Mouse (Mus musculus) midbrain, embryonic 12.5 days (tissue): ENCODE results near the gene Mrps6. TPM values are rescaled to one million over a fixed set of nuclear protein-coding genes. Genes with fewer than 3 reads are reported as not detected.

Experiments used
- ATAC-seq: fragments of 200-750 bp; cut with Nextera tagmentation; 2 replicates; pipeline ENCODE4 v1.8.0; 2017; ENCODE audit warnings: low read depth, moderate TSS enrichment, moderate library complexity; ENCODE audit not compliant: low FRiP score
- H3K27ac ChIP-seq: fragments of 300-500 bp; sonication (generic); replicated peaks from 2 replicates; pipeline ENCODE4 v1.5.1; 2016; ENCODE audit warnings: mild to moderate bottlenecking
- H3K27me3 ChIP-seq: fragments of 300-500 bp; sonication (generic); 2 replicates; pipeline ENCODE4 v1.6.1; 2016; ENCODE audit warnings: mild to moderate bottlenecking
- H3K36me3 ChIP-seq: fragments of 300-500 bp; sonication (generic); 2 replicates; pipeline ENCODE4 v1.6.1; 2016
- H3K4me1 ChIP-seq: fragments of 300-500 bp; sonication (generic); 2 replicates; pipeline ENCODE4 v1.6.1; 2016
- H3K4me2 ChIP-seq: fragments of 300-500 bp; sonication (generic); replicated peaks from 2 replicates; pipeline ENCODE4 v1.6.1; 2016; ENCODE audit warnings: mild to moderate bottlenecking, moderate library complexity
- H3K4me3 ChIP-seq: fragments of 300-500 bp; sonication (generic); 2 replicates; pipeline ENCODE4 v1.5.1; 2016; ENCODE audit warnings: mild to moderate bottlenecking
- H3K9ac ChIP-seq: fragments of 300-500 bp; sonication (generic); replicated peaks from 2 replicates; pipeline ENCODE4 v1.6.1; 2016; ENCODE audit warnings: mild to moderate bottlenecking, moderate library complexity
- H3K9me3 ChIP-seq: fragments of 300-500 bp; sonication (generic); 2 replicates; pipeline ENCODE4 v1.6.1; 2016; ENCODE audit warnings: mild to moderate bottlenecking
- WGBS: fragments of 180-500 bp; shearing (Covaris S2); methylation state at CpG from one replicate; pipeline ENCODE4 v1.1.7; 2016; 5-methylcytosine and 5-hydroxymethylcytosine counted together
- polyA plus RNA-seq: library from polyadenylated mRNA; unstranded; fragments of >200 nt; fragmentation: Nextera tagmentation; extraction: Ambion mirVana; gene quantifications from 2 replicates; pipeline ENCODE4 v1.2.1, GENCODE M21; 2016

The Mrps6 gene
- polyA plus RNA-seq, 1 experiment from 2014 or later = 109 TPM

- Histone ChIP-seq H3K4me1 (peaks cover under 1% of the 10 kb centered on the region; the same call in 1 of the 2 replicates), H3K9ac (no peak overlapping the region), H3K27me3 (no peaks in the 10 kb centered on the region), H3K36me3 (no peaks in the 10 kb centered on the region), H3K9me3 (no peaks in the 10 kb centered on the region), H3K4me3 (no peak overlapping the region), H3K4me2 (no peak overlapping the region), H3K27ac (no peak overlapping the region)
- 88% methylated on average over 11 of the region's 11 CpGs for WGBS
- no peak for ATAC-seq
Measured at GRCm38 (mm10) chr16:92134148-92134764, 76.2 kb downstream of the Mrps6 start.

DNA sequence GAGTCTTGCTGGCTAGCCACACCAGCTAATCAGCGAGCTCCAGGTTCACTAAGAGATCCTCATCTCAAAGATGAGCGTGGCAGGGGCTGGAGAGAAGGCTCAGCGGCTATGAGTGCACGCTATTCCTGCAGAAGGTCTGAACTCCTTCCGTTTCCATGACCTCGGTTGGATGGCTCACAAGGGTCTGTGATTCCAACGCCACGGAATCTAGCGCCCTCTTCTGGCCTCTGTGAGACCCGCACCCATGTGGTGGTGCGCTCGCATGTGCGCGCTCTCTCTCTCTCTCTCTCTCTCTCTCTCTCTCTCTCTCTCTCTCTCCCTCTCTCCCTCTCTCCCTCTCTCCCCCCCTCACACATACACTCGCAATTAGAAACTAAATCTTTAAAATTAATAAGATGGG is 78.2 kb downstream of the Mrps6 start:
- WGBS = 94% methylated on average over 15 of the region's 15 CpGs
- H3K4me1 ChIP-seq = peaks cover 17% of the 10 kb centered on the region

DNA sequence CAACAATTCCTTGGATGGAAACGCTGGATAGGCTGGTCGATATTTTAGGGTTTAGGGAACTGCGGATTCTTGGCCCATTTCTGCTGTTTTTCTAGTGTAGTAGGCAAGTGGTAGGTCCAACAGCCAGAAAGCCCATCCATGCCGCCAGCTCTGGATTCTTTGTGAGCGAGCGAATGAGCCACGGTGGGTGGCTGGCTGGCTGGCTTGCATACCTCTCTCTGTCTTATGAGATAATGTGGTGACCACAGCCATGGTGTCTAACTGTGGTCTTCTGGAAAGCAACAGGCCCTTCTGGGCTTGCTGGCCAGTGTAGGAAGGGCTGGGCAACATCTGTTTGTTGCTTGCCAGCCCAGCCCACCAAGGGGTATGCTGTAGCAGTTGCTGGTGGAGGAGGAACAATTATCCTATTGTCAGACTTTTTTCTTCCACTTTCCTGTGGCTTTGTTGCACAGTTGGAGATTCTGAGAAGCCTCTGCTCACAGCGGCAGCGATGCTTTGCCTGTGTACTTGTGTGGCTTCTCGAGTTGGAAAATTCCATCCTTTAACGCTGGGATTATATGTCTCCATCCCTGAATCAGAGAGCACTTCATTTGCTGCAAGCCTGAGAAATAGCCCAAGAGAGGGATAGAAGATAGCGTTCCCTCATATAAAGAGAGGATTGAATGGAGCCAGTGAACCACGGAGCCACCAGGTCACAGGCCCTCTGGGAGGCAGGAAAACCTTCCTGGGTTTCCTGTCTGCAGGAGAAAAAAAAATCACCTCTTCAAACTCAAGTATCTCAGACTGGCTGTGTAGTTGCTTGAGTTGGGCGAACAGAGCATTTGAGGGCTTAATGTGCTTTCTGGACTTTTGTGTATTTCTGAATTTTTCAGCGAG is 81.6 kb downstream of the Mrps6 start:
- no peaks in the 10 kb centered on the region for H3K27me3 ChIP-seq
- H3K4me3 ChIP-seq = no peak overlapping the region
- no peaks in the 10 kb centered on the region for H3K9me3 ChIP-seq
- 0 out of 2 replicates have a peak overlapping the region, but pooled peaks have one; percentile 4 for H3K9ac ChIP-seq
- H3K4me1 ChIP-seq = peaks cover 30% of the 10 kb centered on the region
- H3K4me2 ChIP-seq = peak overlapping the region; percentile 19
- peak overlapping the region; percentile 46 for H3K27ac ChIP-seq
- 23% methylated on average over 15 of the region's 15 CpGs for WGBS
- no peaks in the 10 kb centered on the region for H3K36me3 ChIP-seq
- ATAC-seq = 0 out of 2 replicates have a peak, but pooled peaks have one; percentile 23

More for the DNA sequence above, 78.2 kb downstream of the Mrps6 start:
- H3K27me3 ChIP-seq = no peaks in the 10 kb centered on the region
- H3K36me3 ChIP-seq = no peaks in the 10 kb centered on the region
- H3K4me3 ChIP-seq = no peak overlapping the region
- H3K4me2 ChIP-seq = no peak overlapping the region
- no peak overlapping the region for H3K27ac ChIP-seq
- no peak overlapping the region for H3K9ac ChIP-seq
- H3K9me3 ChIP-seq = no peaks in the 10 kb centered on the region
- no peak for ATAC-seq

GRCm38 (mm10) chr16:92140328-92140727 is 82.3 kb downstream of the Mrps6 start:
- no peak overlapping the region for H3K4me3 ChIP-seq
- no peak for ATAC-seq
- peaks cover 30% of the 10 kb centered on the region for H3K4me1 ChIP-seq
- 64% methylated on average over 9 of the region's 9 CpGs for WGBS
- H3K27me3 ChIP-seq = no peaks in the 10 kb centered on the region
- H3K9ac ChIP-seq = no peak overlapping the region
- no peak overlapping the region for H3K4me2 ChIP-seq
- no peaks in the 10 kb centered on the region for H3K36me3 ChIP-seq
- peak overlapping the region; percentile 46; the same call in 1 of the 2 replicates for H3K27ac ChIP-seq
- H3K9me3 ChIP-seq = no peaks in the 10 kb centered on the region

- Histone ChIP-seq H3K36me3 (no peaks in the 10 kb centered on the region), H3K9ac (no peak overlapping the region), H3K4me2 (no peak overlapping the region), H3K27ac (no peak overlapping the region), H3K4me1 (peaks cover 30% of the 10 kb centered on the region), H3K4me3 (no peak overlapping the region), H3K9me3 (no peaks in the 10 kb centered on the region), H3K27me3 (no peaks in the 10 kb centered on the region)
- no peak for ATAC-seq
- WGBS = 87% methylated on average over 12 of the region's 12 CpGs
Measured at GRCm38 (mm10) chr16:92141021-92141420, 83.0 kb downstream of the Mrps6 start.

GRCm38 (mm10) chr16:92142426-92143012 is 84.4 kb downstream of the Mrps6 start:
- no peak for ATAC-seq
- Histone ChIP-seq H3K27ac (no peak overlapping the region), H3K27me3 (no peaks in the 10 kb centered on the region), H3K4me1 (peaks cover 30% of the 10 kb centered on the region), H3K9ac (no peak overlapping the region), H3K36me3 (no peaks in the 10 kb centered on the region), H3K4me3 (no peak overlapping the region), H3K4me2 (no peak overlapping the region), H3K9me3 (no peaks in the 10 kb centered on the region)
- WGBS = 50% methylated on average over 9 of the region's 9 CpGs

GRCm38 (mm10) chr16:92147631-92148366 is 89.7 kb downstream of the Mrps6 start:
- WGBS = 85% methylated on average over 12 of the region's 12 CpGs
- ATAC-seq = no peak
- peaks cover 11% of the 10 kb centered on the region for H3K4me1 ChIP-seq

DNA sequence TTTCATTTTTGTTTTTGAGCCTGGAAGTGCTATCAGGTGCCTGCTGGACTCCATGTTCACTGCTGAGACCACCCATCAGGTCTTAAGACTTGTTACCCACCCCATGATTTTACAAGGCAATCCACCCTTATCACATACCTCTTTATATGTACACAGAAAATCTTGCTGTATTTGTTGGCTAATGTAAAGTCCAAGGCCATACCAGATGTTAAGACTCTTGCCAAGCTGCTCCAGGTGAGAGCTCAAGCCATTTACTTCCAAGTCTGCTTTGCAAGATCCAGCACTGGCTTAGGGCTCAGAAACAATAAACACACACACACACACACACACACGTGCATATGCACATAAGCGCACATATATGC is 90.3 kb downstream of the Mrps6 start:
- H3K27ac ChIP-seq = no peak overlapping the region
- WGBS = 85% methylated on average over 2 of the region's 2 CpGs
- H3K4me3 ChIP-seq = no peak overlapping the region
- H3K4me1 ChIP-seq = peaks cover 10% of the 10 kb centered on the region; the same call in 1 of the 2 replicates
- no peaks in the 10 kb centered on the region for H3K27me3 ChIP-seq
- H3K4me2 ChIP-seq = no peak overlapping the region
- H3K9ac ChIP-seq = no peak overlapping the region
- no peaks in the 10 kb centered on the region for H3K9me3 ChIP-seq
- no peaks in the 10 kb centered on the region for H3K36me3 ChIP-seq
- no peak for ATAC-seq

More at GRCm38 (mm10) chr16:92147631-92148366, 89.7 kb downstream of the Mrps6 start:
- H3K4me3 ChIP-seq = no peak overlapping the region
- no peak overlapping the region for H3K9ac ChIP-seq
- no peaks in the 10 kb centered on the region for H3K36me3 ChIP-seq
- H3K27ac ChIP-seq = no peak overlapping the region
- no peak overlapping the region for H3K4me2 ChIP-seq
- no peaks in the 10 kb centered on the region for H3K9me3 ChIP-seq
- H3K27me3 ChIP-seq = no peaks in the 10 kb centered on the region

DNA sequence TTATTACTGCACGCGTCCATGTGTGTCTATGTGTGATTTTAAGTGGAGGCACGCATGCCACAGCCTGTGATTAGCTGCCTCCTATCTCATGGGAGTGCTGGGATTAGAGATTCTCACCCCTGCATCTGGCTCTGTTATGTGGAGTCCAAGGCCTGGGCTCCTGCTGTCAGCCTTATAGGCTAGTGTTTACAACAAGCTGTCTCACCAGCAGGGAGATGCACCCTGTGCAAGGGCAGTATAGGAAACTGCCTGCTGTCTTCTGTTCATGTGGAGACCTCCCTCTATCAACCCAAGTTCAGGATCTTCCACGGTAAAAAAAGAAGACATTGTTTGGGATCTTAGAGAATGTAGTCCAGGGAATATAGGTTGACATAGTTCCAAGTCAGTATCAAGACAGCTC is 92.9 kb downstream of the Mrps6 start:
- ATAC-seq = no peak
- no peaks in the 10 kb centered on the region for H3K36me3 ChIP-seq
- peaks cover 11% of the 10 kb centered on the region; the same call in 1 of the 2 replicates for H3K4me1 ChIP-seq
- H3K27ac ChIP-seq = no peak overlapping the region
- H3K9ac ChIP-seq = no peak overlapping the region
- no peaks in the 10 kb centered on the region for H3K9me3 ChIP-seq
- WGBS = 53% methylated on average over 4 of the region's 4 CpGs
- H3K27me3 ChIP-seq = 0 out of 2 replicates have a peak, but pooled peaks cover under 1% of the 10 kb centered on the region
- no peak overlapping the region for H3K4me3 ChIP-seq
- no peak overlapping the region for H3K4me2 ChIP-seq

GRCm38 (mm10) chr16:92158021-92158455 is 100.0 kb downstream of the Mrps6 start:
- ATAC-seq = peak; percentile 71
- H3K9me3 ChIP-seq = no peaks in the 10 kb centered on the region
- H3K4me3 ChIP-seq = peak overlapping the region; percentile 52
- H3K27me3 ChIP-seq = peaks cover 23% of the 10 kb centered on the region; the same call in 1 of the 2 replicates
- H3K36me3 ChIP-seq = no peaks in the 10 kb centered on the region
- peak overlapping the region; percentile 49 for H3K27ac ChIP-seq
- peak overlapping the region; percentile 86 for H3K4me2 ChIP-seq
- peaks cover 22% of the 10 kb centered on the region for H3K4me1 ChIP-seq
- peak overlapping the region; percentile 59 for H3K9ac ChIP-seq
- 4% methylated on average over 14 of the region's 14 CpGs for WGBS

GRCm38 (mm10) chr16:92158461-92159091 is 100.5 kb downstream of the Mrps6 start:
- peak; percentile 93 for ATAC-seq
- WGBS = 4% methylated on average over 29 of the region's 30 CpGs
- Histone ChIP-seq H3K9me3 (no peaks in the 10 kb centered on the region), H3K27me3 (peaks cover 23% of the 10 kb centered on the region; the same call in 1 of the 2 replicates), H3K27ac (peak overlapping the region; percentile 49), H3K4me3 (peak overlapping the region; percentile 52), H3K4me2 (peak overlapping the region; percentile 86), H3K36me3 (no peaks in the 10 kb centered on the region), H3K4me1 (peaks cover 18% of the 10 kb centered on the region), H3K9ac (peak overlapping the region; percentile 59)
